Mouse (Mus musculus): ENCODE results near the gene Foxn3.

GRCm38 (mm10) chr12:99564301-99564910, 1.0 kb upstream of the Foxn3 start:
- TF ChIP-seq CTCF (IDR thresholded peaks at IDR 0.05; ENCODE audit: borderline replicate concordance, extremely low read depth, insufficient read depth, insufficient read length): no peak
- TF ChIP-seq POLR2A (IDR thresholded peaks at IDR 0.05; ENCODE audit: borderline replicate concordance, extremely low read depth, insufficient read depth, insufficient read length, poor library complexity, severe bottlenecking): no peak
